In genomic region chrX:97156155-97156554, GRCm38 (mm10) we compare ENCODE assay signal across 24 mouse cellular contexts.
DNase-seq lines count a peak whose midpoint lies in the region; ATAC-seq and TF ChIP-seq lines count a peak whose summit lies in the region.
"Had no signal": no experiment of that assay in that cellular context is flagged by ENCODE, and none has a peak within 500 bp of the region (broad histone marks: within the 10 kb centered on the region; RNA-seq: fewer than 3 reads in every experiment).

No protein-coding gene starts in this region.

- no peak for TF ChIP-seq CTCF in bone marrow macrophage, adult 2 months (IDR thresholded peaks at IDR 0.05; ENCODE audit: low read depth, low read length)

- peaks cover 3% of the 10 kb centered on the region; the same call in 1 of the 2 replicates for H3K4me1 ChIP-seq in bone marrow macrophage, adult 2 months (ENCODE audit: control insufficient read depth, insufficient read depth, low read length)
- H3K4me1 ChIP-seq: embryonic facial prominence, embryonic 12.5 days; embryonic facial prominence, embryonic 15.5 days; forebrain, embryonic 15.5 days; heart, embryonic 10.5 days; heart, embryonic 13.5 days had no signal

- TF ChIP-seq POLR2A in bone marrow macrophage, adult 2 months (IDR thresholded peaks at IDR 0.05; ENCODE audit: borderline replicate concordance, low read depth, low read length) = no peak

- H3K27ac ChIP-seq in bone marrow macrophage, adult 2 months (ENCODE audit: insufficient read depth, low read depth, low read length) = peak overlapping the region; percentile 37
- H3K27ac ChIP-seq: embryonic facial prominence, embryonic 12.5 days; embryonic facial prominence, embryonic 15.5 days; forebrain, embryonic 15.5 days; heart, adult 2 months; heart, embryonic 10.5 days; heart, embryonic 13.5 days; hindbrain, embryonic 14.5 days had no signal

- no peaks in the 10 kb centered on the region for H3K27me3 ChIP-seq in splenic B cell, adult 2 months (ENCODE audit: control insufficient read depth, insufficient read depth, low read length, poor library complexity, severe bottlenecking)
- H3K27me3 ChIP-seq: embryonic facial prominence, embryonic 12.5 days; embryonic facial prominence, embryonic 15.5 days; forebrain, embryonic 15.5 days; heart, embryonic 13.5 days had no signal

- no peaks in the 10 kb centered on the region for H3K36me3 ChIP-seq in splenic B cell, adult 2 months (ENCODE audit: control insufficient read depth, insufficient read depth, low read length, poor library complexity, severe bottlenecking)
- H3K36me3 ChIP-seq: embryonic facial prominence, embryonic 12.5 days; embryonic facial prominence, embryonic 15.5 days; forebrain, embryonic 15.5 days; heart, embryonic 10.5 days; heart, embryonic 13.5 days had no signal

- DNase-seq in CD4-positive, CD25-positive, alpha-beta regulatory T cell, adult 2 months (ENCODE audit: low read depth, low spot score) = peak; percentile 9
- peak; percentile 3 for DNase-seq in splenic B cell, adult 2 months (ENCODE audit: low read depth, low spot score)
- DNase-seq in left cerebral cortex, postnatal 36 days (ENCODE audit: low spot score in 2 of 2) = no peak
- no peak for DNase-seq in right cerebral cortex, adult 18-20 months
- DNase-seq in right cerebral cortex, postnatal 10 days (ENCODE audit: low spot score in 2 of 2) = no peak
- no peak for DNase-seq in thymus, postnatal 14 days
- DNase-seq: adrenal gland, adult 2 months; adrenal gland, postnatal 14 days; cerebellum, adult 18-20 months; cerebellum, adult 9-10 months; cerebellum, postnatal 14 days; gastrocnemius, postnatal 25 days; heart, adult 2 months; heart, postnatal 14 days; heart, postnatal 4 days had no signal

- peak; percentile 45 for ATAC-seq in megakaryocyte, adult 5-6 weeks (ENCODE audit: poor library complexity, severe bottlenecking)
- ATAC-seq: forebrain, embryonic 15.5 days; Patski had no signal

- intact Hi-C loops in left cerebral cortex, postnatal 36 days (cut with DNase I) = no loop called here

- no peak overlapping the region for H3K4me3 ChIP-seq in bone marrow macrophage, adult 2 months (ENCODE audit: insufficient read depth, low read length)
- H3K4me3 ChIP-seq: embryonic facial prominence, embryonic 12.5 days; embryonic facial prominence, embryonic 15.5 days; forebrain, embryonic 15.5 days; heart, adult 2 months; heart, embryonic 10.5 days; heart, embryonic 13.5 days had no signal

Comparison
In these comparisons a context has a peak if more than half of its experiments do, and no peak if none do; other contexts are left out.
1. DNase-seq: peak in CD4-positive, CD25-positive, alpha-beta regulatory T cell, adult 2 months (single experiment) and splenic B cell, adult 2 months (single experiment); none in left cerebral cortex, postnatal 36 days (0 of 2), right cerebral cortex, adult 18-20 months (single experiment), right cerebral cortex, postnatal 10 days (0 of 2) and thymus, postnatal 14 days (single experiment).